8 mouse cellular contexts compared by ENCODE assay signal in genomic region chr11:70432895-70433568, GRCm38 (mm10). TPM values are rescaled to one million over a fixed set of nuclear protein-coding genes. Genes with fewer than 3 reads are reported as not detected.
DNase-seq lines count a peak whose midpoint lies in the region; ATAC-seq and TF ChIP-seq lines count a peak whose summit lies in the region.

No protein-coding gene starts in this region.

- H3K36me3 ChIP-seq in heart, postnatal 0 days (replicated peaks; ENCODE audit: control insufficient read depth, insufficient read depth, low read length): peaks cover 18% of the 10 kb centered on the region
- no peaks in the 10 kb centered on the region; the same call in 1 of the 2 replicates for H3K36me3 ChIP-seq in liver, embryonic 11.5 days (ENCODE audit: control insufficient read depth, insufficient read depth, low read length)
- peaks cover 22% of the 10 kb centered on the region for H3K36me3 ChIP-seq in neural tube, embryonic 12.5 days

- peak; percentile 57 to 62 for DNase-seq in frontal cortex, postnatal 36 days (ENCODE audit: low spot score in 2 of 2)
- DNase-seq in frontal cortex, postnatal 25 days (ENCODE audit: low spot score in 2 of 2): no peak
- peak; percentile 80 for DNase-seq in 416B (ENCODE audit: low read depth)
- no peak for DNase-seq in heart, postnatal 0 days (ENCODE audit: low spot score)
- no peak for DNase-seq in liver, embryonic 11.5 days (ENCODE audit: low spot score)
- DNase-seq in cerebellum, adult 9-10 months: no peak

- 9% methylated on average over 15 of the region's 15 CpGs for WGBS in heart, postnatal 0 days
- 8% methylated on average over 15 of the region's 15 CpGs for WGBS in liver, embryonic 11.5 days
- 9% methylated on average over 15 of the region's 15 CpGs for WGBS in neural tube, embryonic 12.5 days

- peaks cover 3% of the 10 kb centered on the region for H3K4me1 ChIP-seq in cortical plate, adult 2 months (ENCODE audit: control insufficient read depth, insufficient read depth, low read length)
- peaks cover 5% of the 10 kb centered on the region; the same call in 1 of the 2 replicates for H3K4me1 ChIP-seq in heart, postnatal 0 days (ENCODE audit: control insufficient read depth, insufficient read depth)
- H3K4me1 ChIP-seq in liver, embryonic 11.5 days (replicated peaks; ENCODE audit: control insufficient read depth, insufficient read depth, low read length): peaks cover 30% of the 10 kb centered on the region
- peaks cover 22% of the 10 kb centered on the region for H3K4me1 ChIP-seq in neural tube, embryonic 12.5 days

- H3K9me3 ChIP-seq in heart, postnatal 0 days (replicated peaks; ENCODE audit: control insufficient read depth, low read length): no peaks in the 10 kb centered on the region
- H3K9me3 ChIP-seq in liver, embryonic 11.5 days (ENCODE audit: control insufficient read depth, low read length): no peaks in the 10 kb centered on the region
- H3K9me3 ChIP-seq in neural tube, embryonic 12.5 days: no peaks in the 10 kb centered on the region

- peak overlapping the region; percentile 30 for H3K4me3 ChIP-seq in cortical plate, adult 2 months (ENCODE audit: insufficient read depth, low read length)
- H3K4me3 ChIP-seq in heart, postnatal 0 days (ENCODE audit: low read depth, low read length): peak overlapping the region; percentile 71
- H3K4me3 ChIP-seq in liver, embryonic 11.5 days (ENCODE audit: low read depth, low read length): peak overlapping the region; percentile 87
- peak overlapping the region; percentile 75 for H3K4me3 ChIP-seq in neural tube, embryonic 12.5 days

- H3K4me2 ChIP-seq in heart, postnatal 0 days (ENCODE audit: low read depth, low read length): peak overlapping the region; percentile 77
- H3K4me2 ChIP-seq in liver, embryonic 11.5 days: peak overlapping the region; percentile 96
- peak overlapping the region; percentile 74 for H3K4me2 ChIP-seq in neural tube, embryonic 12.5 days (replicated peaks)

- no peak for TF ChIP-seq CTCF in cortical plate, adult 2 months (IDR thresholded peaks at IDR 0.05; ENCODE audit: extremely low read depth, insufficient read depth, low read length)
- no peak for TF ChIP-seq CTCF in heart, postnatal 0 days (IDR thresholded peaks at IDR 0.05; ENCODE audit: low read depth)

- no peak for TF ChIP-seq POLR2A in cortical plate, adult 2 months (IDR thresholded peaks at IDR 0.05; ENCODE audit: extremely low read depth, insufficient read depth, low read length)

- H3K9ac ChIP-seq in heart, postnatal 0 days (replicated peaks; ENCODE audit: low read depth, low read length): peak overlapping the region; percentile 61
- peak overlapping the region; percentile 87 for H3K9ac ChIP-seq in liver, embryonic 11.5 days (ENCODE audit: low read depth, low read length)
- peak overlapping the region; percentile 64 for H3K9ac ChIP-seq in neural tube, embryonic 12.5 days

- no peaks in the 10 kb centered on the region for H3K27me3 ChIP-seq in heart, postnatal 0 days (ENCODE audit: control insufficient read depth, insufficient read depth, low read length)
- no peaks in the 10 kb centered on the region for H3K27me3 ChIP-seq in liver, embryonic 11.5 days (replicated peaks; ENCODE audit: control insufficient read depth, insufficient read depth, low read length)
- no peaks in the 10 kb centered on the region for H3K27me3 ChIP-seq in neural tube, embryonic 12.5 days (replicated peaks)

- ATAC-seq in heart, postnatal 0 days (ENCODE audit: insufficient read depth, low read depth): 0 out of 2 replicates have a peak, but pooled peaks have one; percentile 3
- ATAC-seq in liver, embryonic 11.5 days (replicated peaks; ENCODE audit: low FRiP score): peak; percentile 8; the same call in 1 of the 2 replicates
- peak; percentile 60 for ATAC-seq in neural tube, embryonic 12.5 days (ENCODE audit: low FRiP score, low read depth)

- no peak for TF ChIP-seq EP300 in heart, postnatal 0 days (IDR thresholded peaks at IDR 0.05; ENCODE audit: low read depth)

- peak overlapping the region; percentile 73 for H3K27ac ChIP-seq in cortical plate, adult 2 months (ENCODE audit: insufficient read depth, low read length)
- H3K27ac ChIP-seq in heart, postnatal 0 days (ENCODE audit: low read depth): peak overlapping the region; percentile 69
- H3K27ac ChIP-seq in liver, embryonic 11.5 days (ENCODE audit: low read depth, low read length): peak overlapping the region; percentile 87
- peak overlapping the region; percentile 71 for H3K27ac ChIP-seq in neural tube, embryonic 12.5 days

RNA-seq across cellular contexts. Expression of gene Arrb2, which starts 0.6 kb away (rescaled TPM):
- 58.1 and 61.5 TPM in 2 replicates for polyA plus RNA-seq in cortical plate, adult 2 months (2012; rRNA removed)
- 9.5 and 27.5 TPM in 2 replicates for total RNA-seq in heart, postnatal 0 days (2014; rRNA removed; ENCODE audit: low replicate concordance)
- 4.8 and 6.0 TPM in 2 replicates for polyA plus RNA-seq in heart, postnatal 0 days (2015; fragmentation: Nextera tagmentation; extraction: Ambion mirVana)
- polyA plus RNA-seq in liver, embryonic 11.5 days (2014; fragmentation: Nextera tagmentation; extraction: Ambion mirVana): 31.5 and 35.9 TPM in 2 replicates
- 36.0 and 36.4 TPM in 2 replicates for polyA plus RNA-seq in neural tube, embryonic 12.5 days (2016; fragmentation: Nextera tagmentation; extraction: Ambion mirVana)

RNA-seq across cellular contexts. Expression of gene Med11, which starts 18.7 kb away (rescaled TPM):
- 14.8 and 15.4 TPM in 2 replicates for polyA plus RNA-seq in cortical plate, adult 2 months (2012; rRNA removed)
- total RNA-seq in heart, postnatal 0 days (2014; rRNA removed; ENCODE audit: low replicate concordance): 9.0 and 28.3 TPM in 2 replicates
- polyA plus RNA-seq in heart, postnatal 0 days (2015; fragmentation: Nextera tagmentation; extraction: Ambion mirVana): 13.7 and 15.9 TPM in 2 replicates
- 33.8 and 36.2 TPM in 2 replicates for polyA plus RNA-seq in liver, embryonic 11.5 days (2014; fragmentation: Nextera tagmentation; extraction: Ambion mirVana)
- 35.8 and 38.8 TPM in 2 replicates for polyA plus RNA-seq in neural tube, embryonic 12.5 days (2016; fragmentation: Nextera tagmentation; extraction: Ambion mirVana)

RNA-seq across cellular contexts. Expression of gene Pelp1, which starts 23.2 kb away (rescaled TPM):
- 19.0 and 20.2 TPM in 2 replicates for polyA plus RNA-seq in cortical plate, adult 2 months (2012; rRNA removed)
- total RNA-seq in heart, postnatal 0 days (2014; rRNA removed; ENCODE audit: low replicate concordance): 15.1 and 15.9 TPM in 2 replicates
- polyA plus RNA-seq in heart, postnatal 0 days (2015; fragmentation: Nextera tagmentation; extraction: Ambion mirVana): 10.9 and 11.0 TPM in 2 replicates
- 48.5 and 51.2 TPM in 2 replicates for polyA plus RNA-seq in liver, embryonic 11.5 days (2014; fragmentation: Nextera tagmentation; extraction: Ambion mirVana)
- polyA plus RNA-seq in neural tube, embryonic 12.5 days (2016; fragmentation: Nextera tagmentation; extraction: Ambion mirVana): 37.6 and 38.2 TPM in 2 replicates

RNA-seq across cellular contexts. Expression of gene Zmynd15, which starts 26.2 kb away (rescaled TPM):
- 0.44 and 0.47 TPM in 2 replicates for polyA plus RNA-seq in cortical plate, adult 2 months (2012; rRNA removed)
- total RNA-seq in heart, postnatal 0 days (2014; rRNA removed; ENCODE audit: low replicate concordance): 0.04 and 5.0 TPM in 2 replicates
- 1.3 TPM in 2 replicates for polyA plus RNA-seq in heart, postnatal 0 days (2015; fragmentation: Nextera tagmentation; extraction: Ambion mirVana)
- polyA plus RNA-seq in liver, embryonic 11.5 days (2014; fragmentation: Nextera tagmentation; extraction: Ambion mirVana): 0.19 and 0.58 TPM in 2 replicates
- 0.34 and 0.63 TPM in 2 replicates for polyA plus RNA-seq in neural tube, embryonic 12.5 days (2016; fragmentation: Nextera tagmentation; extraction: Ambion mirVana)

RNA-seq across cellular contexts. Expression of gene Cxcl16, which starts 26.8 kb away (rescaled TPM):
- 1.7 and 2.4 TPM in 2 replicates for polyA plus RNA-seq in cortical plate, adult 2 months (2012; rRNA removed)
- 5.9 and 12.8 TPM in 2 replicates for total RNA-seq in heart, postnatal 0 days (2014; rRNA removed; ENCODE audit: low replicate concordance)
- 9.8 and 11.3 TPM in 2 replicates for polyA plus RNA-seq in heart, postnatal 0 days (2015; fragmentation: Nextera tagmentation; extraction: Ambion mirVana)
- 0.91 and 1.6 TPM in 2 replicates for polyA plus RNA-seq in liver, embryonic 11.5 days (2014; fragmentation: Nextera tagmentation; extraction: Ambion mirVana)
- 3.5 and 3.9 TPM in 2 replicates for polyA plus RNA-seq in neural tube, embryonic 12.5 days (2016; fragmentation: Nextera tagmentation; extraction: Ambion mirVana)

Comparison
In these comparisons a context has a peak if more than half of its experiments do, and no peak if none do; other contexts are left out.
1. DNase-seq: peak in frontal cortex, postnatal 36 days (2 of 2) and 416B (single experiment); none in frontal cortex, postnatal 25 days (0 of 2), heart, postnatal 0 days (single experiment), liver, embryonic 11.5 days (single experiment) and cerebellum, adult 9-10 months (single experiment).
2. H3K4me3 ChIP-seq: peak in every context shown above with its lines; median percentile 87 in liver, embryonic 11.5 days; 75 in neural tube, embryonic 12.5 days; 71 in heart, postnatal 0 days; 30 in cortical plate, adult 2 months.
3. ATAC-seq: peak in every context shown above with its lines; median percentile 60 in neural tube, embryonic 12.5 days; 8 in liver, embryonic 11.5 days; 3 in heart, postnatal 0 days.
4. Peak in every context shown above with its lines, with median percentiles within 50 percentile points of each other: H3K27ac ChIP-seq, H3K4me2 ChIP-seq and H3K9ac ChIP-seq.